Mouse (Mus musculus) gastrocnemius, adult 2 months (tissue): ENCODE measurements around the gene Myo1b. TPM values are rescaled to one million over a fixed set of nuclear protein-coding genes. Genes with fewer than 3 reads are reported as not detected.

Experiments used
- DNase-seq: peaks from one replicate; pipeline ENCODE4 v3.0.0; 2022
- H3K27ac ChIP-seq: fragments of 200-600 bp; 2 replicates; pipeline ENCODE4 v1.8.1; 2022; ENCODE audit warnings: mild to moderate bottlenecking
- H3K4me3 ChIP-seq: fragments of 200-600 bp; 2 replicates; pipeline ENCODE4 v1.8.1; 2022; ENCODE audit warnings: mild to moderate bottlenecking, moderate library complexity
- CTCF ChIP-seq: fragments of 200-600 bp; IDR thresholded peaks from 2 replicates; pipeline ENCODE4 v1.8.1; 2022; ENCODE audit warnings: antibody characterized with exemption, mild to moderate bottlenecking, moderate library complexity
- intact Hi-C: fragments of 180-260 bp; cut with DNase I; formaldehyde crosslinking; loops from one replicate; pipeline ENCODE4 v1.15.1; 2025
- total RNA-seq, 2 experiments: library from RNA; stranded (reverse); gene quantifications; 2 replicates each; pipeline ENCODE4 v1.2.3; 2021

The Myo1b gene
- total RNA-seq, 2 experiments from 2014 or later, result 8.8 to 13.1 TPM

GRCm38 (mm10) chr1:51822531-51822930 is 93.3 kb downstream of the Myo1b start:
- peak overlapping the region; percentile 46 for H3K27ac ChIP-seq
- no peak for DNase-seq
- intact Hi-C loops, result no loop called here
- TF ChIP-seq CTCF, result no peak
- H3K4me3 ChIP-seq, result no peak overlapping the region

- no peak for TF ChIP-seq CTCF
- peak overlapping the region; percentile 24; the same call in 1 of the 2 replicates for H3K4me3 ChIP-seq
- peak overlapping the region; percentile 46 for H3K27ac ChIP-seq
- intact Hi-C loops, result no loop called here
- DNase-seq, result no peak
Measured at GRCm38 (mm10) chr1:51821701-51822495, 94.0 kb downstream of the Myo1b start.

GRCm38 (mm10) chr1:51820520-51820919 is 95.4 kb downstream of the Myo1b start:
- H3K27ac ChIP-seq, result no peak overlapping the region; the same call in 1 of the 2 replicates
- no peak for DNase-seq
- intact Hi-C loops, result no loop called here
- H3K4me3 ChIP-seq, result no peak overlapping the region
- TF ChIP-seq CTCF, result no peak

- DNase-seq, result no peak
- TF ChIP-seq CTCF, result no peak
- Histone ChIP-seq H3K27ac (no peak overlapping the region), H3K4me3 (no peak overlapping the region)
- intact Hi-C loops, result no loop called here
Measured at GRCm38 (mm10) chr1:51820013-51820441, 95.8 kb downstream of the Myo1b start.

- intact Hi-C loops, result no loop called here
- DNase-seq, result no peak
- TF ChIP-seq CTCF, result no peak
- Histone ChIP-seq H3K4me3 (no peak overlapping the region), H3K27ac (no peak overlapping the region)
Measured at GRCm38 (mm10) chr1:51815636-51816035, 100.2 kb downstream of the Myo1b start.

- TF ChIP-seq CTCF, result no peak
- Histone ChIP-seq H3K27ac (no peak overlapping the region), H3K4me3 (no peak overlapping the region)
- intact Hi-C loops, result no loop called here
- DNase-seq, result no peak
Measured at GRCm38 (mm10) chr1:51814854-51815630, 100.8 kb downstream of the Myo1b start.

- no peak overlapping the region for H3K27ac ChIP-seq
- DNase-seq, result no peak
- H3K4me3 ChIP-seq, result no peak overlapping the region
- no peak for TF ChIP-seq CTCF
- intact Hi-C loops, result no loop called here
Measured at GRCm38 (mm10) chr1:51808847-51809246, 107.0 kb downstream of the Myo1b start.

GRCm38 (mm10) chr1:51808228-51808627 is 107.6 kb downstream of the Myo1b start:
- intact Hi-C loops, result no loop called here
- TF ChIP-seq CTCF, result no peak
- Histone ChIP-seq H3K4me3 (no peak overlapping the region), H3K27ac (no peak overlapping the region)
- no peak for DNase-seq

- TF ChIP-seq CTCF, result no peak
- no peak for DNase-seq
- Histone ChIP-seq H3K4me3 (no peak overlapping the region), H3K27ac (no peak overlapping the region)
- intact Hi-C loops, result no loop called here
Measured at GRCm38 (mm10) chr1:51805040-51805610, 110.7 kb downstream of the Myo1b start.

GRCm38 (mm10) chr1:51804296-51805039 is 111.4 kb downstream of the Myo1b start:
- no peak for DNase-seq
- Histone ChIP-seq H3K4me3 (no peak overlapping the region), H3K27ac (no peak overlapping the region)
- intact Hi-C loops, result no loop called here
- TF ChIP-seq CTCF, result no peak

- Histone ChIP-seq H3K27ac (no peak overlapping the region), H3K4me3 (no peak overlapping the region)
- no peak for TF ChIP-seq CTCF
- no peak for DNase-seq
- intact Hi-C loops, result no loop called here
Measured at GRCm38 (mm10) chr1:51798011-51798471, 117.8 kb downstream of the Myo1b start.

- H3K4me3 ChIP-seq, result no peak overlapping the region
Measured at GRCm38 (mm10) chr1:51795586-51796309, 120.1 kb downstream of the Myo1b start.

More at GRCm38 (mm10) chr1:51795586-51796309, 120.1 kb downstream of the Myo1b start:
- no peak for DNase-seq
- no peak overlapping the region for H3K27ac ChIP-seq
- intact Hi-C loops, result no loop called here
- TF ChIP-seq CTCF, result no peak
